Mouse (Mus musculus) liver, embryonic 16.5 days (tissue): ENCODE measurements around the gene 9630041A04Rik. TPM values are rescaled to one million over a fixed set of nuclear protein-coding genes. Genes with fewer than 3 reads are reported as not detected.

ENCODE experiments used
- ATAC-seq: fragments of 200-750 bp; cut with Nextera tagmentation; 2 replicates; pipeline ENCODE4 v1.8.0; 2017; ENCODE audit warnings: low read depth, mild to moderate bottlenecking, moderate number of reproducible peaks, moderate library complexity
- H3K27ac ChIP-seq: fragments of 300-500 bp; sonication (generic); 2 replicates; pipeline ENCODE4 v1.5.1; 2014; ENCODE audit warnings: mild to moderate bottlenecking, low read length
- H3K27me3 ChIP-seq: fragments of 300-500 bp; sonication (generic); 2 replicates; pipeline ENCODE4 v1.6.1; 2014; ENCODE audit warnings: low read depth, low read length, mixed read lengths; ENCODE audit not compliant: control insufficient read depth, insufficient read depth
- H3K36me3 ChIP-seq: fragments of 300-500 bp; sonication (generic); 2 replicates; pipeline ENCODE4 v1.6.1; 2014; ENCODE audit warnings: mild to moderate bottlenecking; ENCODE audit not compliant: control insufficient read depth, insufficient read depth
- H3K4me1 ChIP-seq: fragments of 300-500 bp; sonication (generic); 2 replicates; pipeline ENCODE4 v1.6.1; 2014; ENCODE audit warnings: low read depth, low read length, mixed read lengths; ENCODE audit not compliant: control insufficient read depth
- H3K4me2 ChIP-seq: fragments of 300-500 bp; sonication (generic); 2 replicates; pipeline ENCODE4 v1.6.1; 2014; ENCODE audit warnings: low read depth, low read length, mixed read lengths
- H3K4me3 ChIP-seq: fragments of 300-500 bp; sonication (generic); 2 replicates; pipeline ENCODE4 v1.5.1; 2014; ENCODE audit warnings: low read depth, mild to moderate bottlenecking, low read length
- H3K9ac ChIP-seq: fragments of 300-500 bp; sonication (generic); 2 replicates; pipeline ENCODE4 v1.6.1; 2014; ENCODE audit warnings: low read depth, low read length
- H3K9me3 ChIP-seq: fragments of 300-500 bp; sonication (generic); replicated peaks from 2 replicates; pipeline ENCODE4 v1.6.1; 2016; ENCODE audit warnings: low read length; ENCODE audit not compliant: control insufficient read depth
- WGBS: fragments of 180-500 bp; shearing (Covaris S2); extraction: QIAGEN DNeasy Blood & Tissue Kit; methylation state at CpG from one replicate; pipeline ENCODE4 v1.1.7; 2014; ENCODE audit not compliant: insufficient replicate concordance; 5-methylcytosine and 5-hydroxymethylcytosine counted together
- polyA plus RNA-seq: library from polyadenylated mRNA; unstranded; fragments of >200 nt; fragmentation: Nextera tagmentation; extraction: Ambion mirVana; gene quantifications from 2 replicates; pipeline ENCODE4 v1.2.1, GENCODE M21; 2015

Gene 9630041A04Rik
- polyA plus RNA-seq, 1 experiment from 2014 or later: not detected

GRCm38 (mm10) chr9:101971806-101972205 lies 110.2 kb downstream of the 9630041A04Rik start:
- no peak overlapping the region for H3K4me2 ChIP-seq
- WGBS: 18% methylated on average over 6 of the region's 6 CpGs
- H3K27me3 ChIP-seq: no peaks in the 10 kb centered on the region
- H3K9me3 ChIP-seq: no peaks in the 10 kb centered on the region
- no peaks in the 10 kb centered on the region for H3K36me3 ChIP-seq
- no peak overlapping the region for H3K27ac ChIP-seq
- ATAC-seq: no peak
- no peaks in the 10 kb centered on the region for H3K4me1 ChIP-seq
- H3K4me3 ChIP-seq: no peak overlapping the region
- H3K9ac ChIP-seq: no peak overlapping the region

GRCm38 (mm10) chr9:101972314-101972713 lies 110.7 kb downstream of the 9630041A04Rik start:
- no peaks in the 10 kb centered on the region for H3K27me3 ChIP-seq
- no peak overlapping the region for H3K4me2 ChIP-seq
- H3K27ac ChIP-seq: no peak overlapping the region
- no peaks in the 10 kb centered on the region for H3K4me1 ChIP-seq
- H3K36me3 ChIP-seq: no peaks in the 10 kb centered on the region
- H3K9ac ChIP-seq: no peak overlapping the region
- no peaks in the 10 kb centered on the region for H3K9me3 ChIP-seq
- no peak for ATAC-seq
- WGBS: 19% methylated on average over 8 of the region's 8 CpGs
- H3K4me3 ChIP-seq: no peak overlapping the region

- Histone ChIP-seq H3K9me3 (no peaks in the 10 kb centered on the region), H3K27me3 (no peaks in the 10 kb centered on the region), H3K4me1 (no peaks in the 10 kb centered on the region), H3K4me3 (no peak overlapping the region), H3K9ac (no peak overlapping the region), H3K36me3 (no peaks in the 10 kb centered on the region), H3K27ac (no peak overlapping the region), H3K4me2 (no peak overlapping the region)
- 74% methylated on average over 4 of the region's 4 CpGs for WGBS
- ATAC-seq: no peak
Observed at GRCm38 (mm10) chr9:101976884-101977465, 115.3 kb downstream of the 9630041A04Rik start.

- no peaks in the 10 kb centered on the region for H3K9me3 ChIP-seq
- 60% methylated on average over 2 of the region's 2 CpGs for WGBS
- H3K27ac ChIP-seq: no peak overlapping the region
- H3K27me3 ChIP-seq: no peaks in the 10 kb centered on the region
- H3K36me3 ChIP-seq: no peaks in the 10 kb centered on the region
- H3K4me1 ChIP-seq: no peaks in the 10 kb centered on the region
- ATAC-seq: no peak
- H3K4me2 ChIP-seq: no peak overlapping the region
- H3K4me3 ChIP-seq: no peak overlapping the region
- H3K9ac ChIP-seq: no peak overlapping the region
Observed at GRCm38 (mm10) chr9:101981161-101981560, 119.5 kb downstream of the 9630041A04Rik start.

- Histone ChIP-seq H3K4me1 (peaks cover 11% of the 10 kb centered on the region), H3K36me3 (no peaks in the 10 kb centered on the region), H3K27ac (no peak overlapping the region), H3K27me3 (no peaks in the 10 kb centered on the region), H3K4me2 (no peak overlapping the region), H3K9ac (no peak overlapping the region), H3K9me3 (no peaks in the 10 kb centered on the region), H3K4me3 (no peak overlapping the region)
- WGBS: 58% methylated on average over 7 of the region's 7 CpGs
- no peak for ATAC-seq
Observed at GRCm38 (mm10) chr9:101982378-101982777, 120.7 kb downstream of the 9630041A04Rik start.

- Histone ChIP-seq H3K4me2 (peak overlapping the region; percentile 17; the same call in 1 of the 2 replicates), H3K36me3 (no peaks in the 10 kb centered on the region), H3K4me3 (no peak overlapping the region), H3K9me3 (no peaks in the 10 kb centered on the region), H3K27ac (peak overlapping the region; percentile 55; the same call in 1 of the 2 replicates), H3K4me1 (peaks cover 41% of the 10 kb centered on the region), H3K9ac (no peak overlapping the region), H3K27me3 (no peaks in the 10 kb centered on the region)
- 37% methylated on average over 2 of the region's 2 CpGs for WGBS
- ATAC-seq: peak; percentile 71
Observed at GRCm38 (mm10) chr9:101986910-101987309, 125.3 kb downstream of the 9630041A04Rik start.

- Histone ChIP-seq H3K4me2 (peak overlapping the region; percentile 30; the same call in 1 of the 2 replicates), H3K27me3 (no peaks in the 10 kb centered on the region), H3K27ac (no peak overlapping the region), H3K9ac (no peak overlapping the region), H3K9me3 (no peaks in the 10 kb centered on the region), H3K4me3 (no peak overlapping the region), H3K4me1 (peaks cover 53% of the 10 kb centered on the region), H3K36me3 (no peaks in the 10 kb centered on the region)
- 54% methylated on average over 6 of the region's 6 CpGs for WGBS
- ATAC-seq: peak; percentile 31; the same call in 1 of the 2 replicates
Observed at GRCm38 (mm10) chr9:101990032-101990431, 128.4 kb downstream of the 9630041A04Rik start.

GRCm38 (mm10) chr9:101990836-101991235 lies 129.2 kb downstream of the 9630041A04Rik start:
- 71% methylated on average over 12 of the region's 12 CpGs for WGBS
- Histone ChIP-seq H3K27ac (no peak overlapping the region), H3K9ac (no peak overlapping the region), H3K4me3 (no peak overlapping the region), H3K4me2 (no peak overlapping the region), H3K36me3 (no peaks in the 10 kb centered on the region), H3K4me1 (peaks cover 59% of the 10 kb centered on the region), H3K27me3 (no peaks in the 10 kb centered on the region), H3K9me3 (no peaks in the 10 kb centered on the region)
- no peak for ATAC-seq
